Mouse (Mus musculus): ENCODE data around the gene Zic1.

DNA sequence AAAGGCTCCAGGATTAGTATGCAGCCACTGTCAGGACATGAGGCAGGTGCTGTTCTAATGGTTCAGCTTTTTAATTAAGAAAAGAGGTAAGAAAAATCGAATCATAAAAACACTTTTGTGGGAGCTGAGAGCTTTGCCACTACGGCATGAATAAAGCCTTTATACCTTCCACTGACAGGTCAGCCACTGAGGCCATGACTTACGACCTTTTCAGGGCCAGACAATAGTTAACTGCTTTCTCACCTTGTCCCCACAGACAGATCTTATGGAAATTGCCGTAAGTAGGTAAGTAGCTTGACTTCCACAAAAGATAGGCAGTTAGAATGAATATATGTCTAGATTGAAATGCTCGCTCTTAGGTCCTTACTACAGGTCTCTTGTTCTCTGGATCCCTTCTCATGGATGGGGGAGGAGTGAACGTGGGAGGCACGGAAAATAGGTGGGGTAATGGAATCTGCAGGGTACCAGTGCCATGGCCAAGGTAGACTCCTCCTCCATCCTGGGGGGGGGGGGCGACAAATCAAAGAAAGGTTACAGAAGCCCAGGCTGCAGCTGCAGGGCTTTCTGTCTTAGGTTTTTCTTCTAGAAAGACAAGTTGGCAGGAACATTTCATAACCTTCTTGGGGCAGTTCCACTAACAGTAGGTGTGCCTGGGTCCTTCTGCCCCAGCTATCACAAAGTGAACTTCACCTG is 27.9 kb upstream of the Zic1 start:
- no peak for TF ChIP-seq CTCF (IDR thresholded peaks at IDR 0.05; ENCODE audit: extremely low read depth, insufficient read depth, low read length)
- no peak for TF ChIP-seq POLR2A (IDR thresholded peaks at IDR 0.05; ENCODE audit: extremely low read depth, insufficient read depth, low read length)

Measured in cortical plate, adult 2 months (tissue).